Comparison of ENCODE assay signal across 16 mouse cellular contexts in the genomic region with DNA sequence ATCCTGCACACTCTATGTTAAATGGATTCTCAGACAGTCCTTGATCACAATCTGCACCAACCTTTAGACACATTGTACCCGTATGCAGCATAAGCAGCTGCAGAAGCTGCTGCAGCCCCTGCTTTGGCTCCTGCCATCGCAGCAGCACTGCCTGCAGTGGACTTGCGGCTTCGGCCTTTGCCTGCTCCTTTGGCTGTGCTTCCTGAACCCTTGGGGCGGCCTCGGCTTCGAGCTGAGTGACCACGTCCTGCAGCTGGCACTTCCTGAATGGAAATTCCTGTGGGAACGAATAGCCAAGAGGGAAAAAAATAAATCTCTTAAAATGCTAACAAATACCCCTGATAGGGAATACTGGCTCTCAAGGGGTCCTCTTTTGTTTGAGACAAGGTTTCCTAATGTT. TPM values are rescaled to one million over a fixed set of nuclear protein-coding genes. Genes with fewer than 3 reads are reported as not detected.
DNase-seq lines count a peak whose midpoint lies in the region; ATAC-seq lines count a peak whose summit lies in the region.
"Had no signal": no experiment of that assay in that cellular context is flagged by ENCODE, and none has a peak within 500 bp of the region (broad histone marks: within the 10 kb centered on the region; RNA-seq: fewer than 3 reads in every experiment).

No protein-coding gene starts in this region.

- no peaks in the 10 kb centered on the region for H3K27me3 ChIP-seq in heart, embryonic 13.5 days (replicated peaks)
- H3K27me3 ChIP-seq: limb, embryonic 12.5 days; neural tube, embryonic 12.5 days had no signal

- H3K4me3 ChIP-seq in heart, embryonic 13.5 days = no peak overlapping the region
- H3K4me3 ChIP-seq: limb, embryonic 12.5 days; neural tube, embryonic 12.5 days had no signal

- H3K4me2 ChIP-seq in heart, embryonic 13.5 days = no peak overlapping the region
- H3K4me2 ChIP-seq: limb, embryonic 12.5 days; neural tube, embryonic 12.5 days had no signal

- DNase-seq in heart, postnatal 10 days = no peak
- DNase-seq in kidney, adult 9 months = peak; percentile 42
- DNase-seq in kidney, postnatal 25 days = peak; percentile 64 to 73
- DNase-seq in lung, postnatal 14 days = peak; percentile 44
- no peak for DNase-seq in spleen, postnatal 4 days (ENCODE audit: low spot score in 2 of 2)
- DNase-seq: cerebellum, adult 11 months; cerebellum, postnatal 36 days; thymus, adult 18-20 months had no signal

- no peak for ATAC-seq in heart, embryonic 13.5 days (ENCODE audit: extremely low read depth, insufficient number of reproducible peaks, low FRiP score, low TSS enrichment)
- no peak for ATAC-seq in CD4-positive, CD25-positive, alpha-beta regulatory T cell, adult 4 months
- ATAC-seq: forebrain, embryonic 16.5 days; hindbrain, postnatal 0 days had no signal

- peaks cover 100% of the 10 kb centered on the region for H3K36me3 ChIP-seq in heart, embryonic 13.5 days

- H3K9ac ChIP-seq in heart, embryonic 13.5 days = no peak overlapping the region
- H3K9ac ChIP-seq: limb, embryonic 12.5 days; liver, embryonic 14.5 days; neural tube, embryonic 12.5 days had no signal

- 74% methylated on average over 9 of the region's 9 CpGs for WGBS in heart, embryonic 13.5 days

- intact Hi-C loops in heart, postnatal 10 days (cut with DNase I) = loop anchor here (5.0 kb wide), 1 partner anchor 35 kb away; no protein-coding TSS in a partner anchor

- no peaks in the 10 kb centered on the region for H3K4me1 ChIP-seq in heart, embryonic 13.5 days
- H3K4me1 ChIP-seq: limb, embryonic 12.5 days; neural tube, embryonic 12.5 days had no signal

- H3K9me3 ChIP-seq in heart, embryonic 13.5 days = no peaks in the 10 kb centered on the region
- H3K9me3 ChIP-seq: limb, embryonic 12.5 days; neural tube, embryonic 12.5 days had no signal

- H3K27ac ChIP-seq in heart, embryonic 13.5 days (replicated peaks) = peak overlapping the region; percentile 39; the same call in 1 of the 2 replicates
- H3K27ac ChIP-seq: hindbrain, postnatal 0 days; limb, embryonic 12.5 days; liver, embryonic 14.5 days; neural tube, embryonic 12.5 days had no signal

RNA-seq across cellular contexts. Expression of gene Chac1, which starts 26.3 kb away (rescaled TPM):
- 0.35 and 0.78 TPM in 2 replicates for polyA plus RNA-seq in heart, embryonic 13.5 days (2015; fragmentation: Nextera tagmentation; extraction: Ambion mirVana)
- total RNA-seq in heart, postnatal 10 days (2021) = 1 to 10 TPM; 3.5 to 7.5 TPM
- not detected for polyA plus RNA-seq in CD4-positive, CD25-positive, alpha-beta regulatory T cell, adult 4 months (2017; shearing (Covaris generic))
- total RNA-seq: megakaryocyte-erythroid progenitor cell, adult 5-6 weeks had no signal

RNA-seq across cellular contexts. Expression of gene Dll4, which starts 51.7 kb away (rescaled TPM):
- 7.7 and 8.7 TPM in 2 replicates for polyA plus RNA-seq in heart, embryonic 13.5 days (2015; fragmentation: Nextera tagmentation; extraction: Ambion mirVana)
- total RNA-seq in heart, postnatal 10 days (2021) = 10 to 100 TPM; 23.8 to 27.9 TPM
- polyA plus RNA-seq in CD4-positive, CD25-positive, alpha-beta regulatory T cell, adult 4 months (2017; shearing (Covaris generic)) = not detected
- total RNA-seq: megakaryocyte-erythroid progenitor cell, adult 5-6 weeks had no signal

Comparison
In these comparisons a context has a peak if more than half of its experiments do, and no peak if none do; other contexts are left out.
1. DNase-seq: peak in kidney, adult 9 months (single experiment), kidney, postnatal 25 days (2 of 2) and lung, postnatal 14 days (single experiment); none in heart, postnatal 10 days (0 of 2) and spleen, postnatal 4 days (0 of 2).